Mouse (Mus musculus) kidney, postnatal 10 days (tissue): ENCODE results near the gene Scaf11.
"Not testable (repeated sequence)": the region's sequence is repeated elsewhere in the genome, so short reads cannot be mapped to it uniquely, and the experiment has no call there.

Experiments used
- DNase-seq: peaks from one replicate; pipeline ENCODE4 v3.0.0; 2021; ENCODE audit warnings: mixed read lengths

The Scaf11 gene

GRCm38 (mm10) chr15:96463821-96464220 lies 3.2 kb upstream of the Scaf11 start:
- DNase-seq: no peak

GRCm38 (mm10) chr15:96462611-96463010 lies 2.0 kb upstream of the Scaf11 start:
- no peak for DNase-seq

- peak; percentile 26 for DNase-seq
Measured at GRCm38 (mm10) chr15:96461541-96462512, 1.2 kb upstream of the Scaf11 start.

- no peak for DNase-seq
Measured at GRCm38 (mm10) chr15:96460451-96460729, 253 bp downstream of the Scaf11 start.

- peak; percentile 82 for DNase-seq
Measured at GRCm38 (mm10) chr15:96459741-96460450, 747 bp downstream of the Scaf11 start.

GRCm38 (mm10) chr15:96458273-96458672 lies 2.4 kb downstream of the Scaf11 start:
- DNase-seq: no peak

- no peak for DNase-seq
Measured at GRCm38 (mm10) chr15:96457338-96457664, 3.3 kb downstream of the Scaf11 start.

- DNase-seq: no peak
Measured at GRCm38 (mm10) chr15:96456651-96457337, 3.8 kb downstream of the Scaf11 start.

GRCm38 (mm10) chr15:96455595-96456214 lies 4.9 kb downstream of the Scaf11 start:
- DNase-seq: no peak

- DNase-seq: no peak
Measured at GRCm38 (mm10) chr15:96453346-96453745, 7.3 kb downstream of the Scaf11 start.

- no peak for DNase-seq
Measured at GRCm38 (mm10) chr15:96448656-96449299, 11.9 kb downstream of the Scaf11 start.

- DNase-seq: no peak
Measured at GRCm38 (mm10) chr15:96446785-96447184, 13.9 kb downstream of the Scaf11 start.

GRCm38 (mm10) chr15:96441480-96441879 lies 19.2 kb downstream of the Scaf11 start:
- DNase-seq: not testable (repeated sequence)

GRCm38 (mm10) chr15:96434202-96434601 lies 26.4 kb downstream of the Scaf11 start:
- no peak for DNase-seq

- DNase-seq: no peak
Measured at GRCm38 (mm10) chr15:96419920-96420319, 40.7 kb downstream of the Scaf11 start.

- no peak for DNase-seq
Measured at GRCm38 (mm10) chr15:96418161-96418560, 42.5 kb downstream of the Scaf11 start.

GRCm38 (mm10) chr15:96408717-96409121 lies 51.9 kb downstream of the Scaf11 start:
- no peak for DNase-seq

- DNase-seq: no peak
Measured at GRCm38 (mm10) chr15:96407151-96407550, 53.5 kb downstream of the Scaf11 start.

- no peak for DNase-seq
Measured at GRCm38 (mm10) chr15:96406253-96406652, 54.4 kb downstream of the Scaf11 start.

- no peak for DNase-seq
Measured at GRCm38 (mm10) chr15:96405548-96405947, 55.1 kb downstream of the Scaf11 start.

GRCm38 (mm10) chr15:96398333-96398732 lies 62.3 kb downstream of the Scaf11 start:
- no peak for DNase-seq

GRCm38 (mm10) chr15:96396641-96397344 lies 63.9 kb downstream of the Scaf11 start:
- DNase-seq: no peak
